In genomic region chr13:74462699-74463385, GRCm38 (mm10) we compare ENCODE assay signal across 7 mouse cellular contexts. TPM values are rescaled to one million over a fixed set of nuclear protein-coding genes. Genes with fewer than 3 reads are reported as not detected.
DNase-seq lines count a peak whose midpoint lies in the region; ATAC-seq lines count a peak whose summit lies in the region.

No protein-coding gene starts in this region.

- peak overlapping the region; percentile 75; the same call in 1 of the 2 replicates for H3K27ac ChIP-seq in embryonic facial prominence, embryonic 11.5 days (replicated peaks; ENCODE audit: low read depth, low read length)
- H3K27ac ChIP-seq in limb, embryonic 10.5 days = peak overlapping the region; percentile 86
- H3K27ac ChIP-seq in midbrain, embryonic 13.5 days = peak overlapping the region; percentile 90

- no peaks in the 10 kb centered on the region for H3K4me1 ChIP-seq in embryonic facial prominence, embryonic 11.5 days (ENCODE audit: control insufficient read depth, insufficient read depth, low read length)
- peaks cover 4% of the 10 kb centered on the region; the same call in 1 of the 2 replicates for H3K4me1 ChIP-seq in limb, embryonic 10.5 days
- H3K4me1 ChIP-seq in midbrain, embryonic 13.5 days (replicated peaks) = peaks cover 7% of the 10 kb centered on the region; the same call in 1 of the 2 replicates

- peak; percentile 99 for ATAC-seq in embryonic facial prominence, embryonic 11.5 days (replicated peaks; ENCODE audit: insufficient number of reproducible peaks, low FRiP score, low TSS enrichment, low read depth)
- ATAC-seq in granulocyte monocyte progenitor cell, adult 5-6 weeks (replicated peaks; ENCODE audit: poor library complexity, severe bottlenecking) = peak; percentile 99
- ATAC-seq in midbrain, embryonic 13.5 days = peak; percentile 99

- DNase-seq in adrenal gland, postnatal 14 days = peak; percentile 88
- peak; percentile 89 for DNase-seq in embryonic facial prominence, embryonic 11.5 days (ENCODE audit: low spot score)
- peak; percentile 81 for DNase-seq in kidney, adult 11 months
- peak; percentile 75 for DNase-seq in limb, embryonic 10.5 days (ENCODE audit: low spot score)
- DNase-seq in spleen, adult 12 weeks (ENCODE audit: low spot score) = peak; percentile 57

- peak overlapping the region; percentile 70 for H3K4me2 ChIP-seq in embryonic facial prominence, embryonic 11.5 days (ENCODE audit: low read depth, low read length)
- peak overlapping the region; percentile 76 for H3K4me2 ChIP-seq in midbrain, embryonic 13.5 days (replicated peaks)

- no peaks in the 10 kb centered on the region for H3K9me3 ChIP-seq in embryonic facial prominence, embryonic 11.5 days (replicated peaks; ENCODE audit: control insufficient read depth, low read length)
- no peaks in the 10 kb centered on the region for H3K9me3 ChIP-seq in limb, embryonic 10.5 days (replicated peaks)
- no peaks in the 10 kb centered on the region for H3K9me3 ChIP-seq in midbrain, embryonic 13.5 days

- H3K36me3 ChIP-seq in embryonic facial prominence, embryonic 11.5 days (replicated peaks; ENCODE audit: control insufficient read depth, insufficient read depth, low read depth, low read length) = no peaks in the 10 kb centered on the region
- peaks cover 4% of the 10 kb centered on the region; the same call in 1 of the 2 replicates for H3K36me3 ChIP-seq in limb, embryonic 10.5 days
- H3K36me3 ChIP-seq in midbrain, embryonic 13.5 days = no peaks in the 10 kb centered on the region

- no peaks in the 10 kb centered on the region for H3K27me3 ChIP-seq in embryonic facial prominence, embryonic 11.5 days (ENCODE audit: control insufficient read depth, insufficient read depth, low read length)
- H3K27me3 ChIP-seq in limb, embryonic 10.5 days (ENCODE audit: low read depth, poor library complexity, severe bottlenecking) = no peaks in the 10 kb centered on the region
- no peaks in the 10 kb centered on the region for H3K27me3 ChIP-seq in midbrain, embryonic 13.5 days

- H3K4me3 ChIP-seq in embryonic facial prominence, embryonic 11.5 days (ENCODE audit: low read depth, low read length) = peak overlapping the region; percentile 52
- H3K4me3 ChIP-seq in limb, embryonic 10.5 days = peak overlapping the region; percentile 67
- H3K4me3 ChIP-seq in midbrain, embryonic 13.5 days (replicated peaks) = peak overlapping the region; percentile 63

- under 1% methylated on average over 23 of the region's 23 CpGs for WGBS in embryonic facial prominence, embryonic 11.5 days
- WGBS in limb, embryonic 10.5 days = under 1% methylated on average over 23 of the region's 23 CpGs
- WGBS in midbrain, embryonic 13.5 days = under 1% methylated on average over 23 of the region's 23 CpGs

- H3K9ac ChIP-seq in embryonic facial prominence, embryonic 11.5 days (replicated peaks; ENCODE audit: low read length) = peak overlapping the region; percentile 76
- H3K9ac ChIP-seq in midbrain, embryonic 13.5 days (replicated peaks) = peak overlapping the region; percentile 77

RNA-seq across cellular contexts. Expression of gene Zfp825, which starts 30.9 kb away (rescaled TPM):
- 8.6 and 11.6 TPM in 2 replicates for total RNA-seq in adrenal gland, postnatal 14 days (2021)
- polyA plus RNA-seq in embryonic facial prominence, embryonic 11.5 days (2014; fragmentation: Nextera tagmentation; extraction: Ambion mirVana) = 23.3 and 25.6 TPM in 2 replicates
- 10.4 and 13.9 TPM in 2 replicates for total RNA-seq in granulocyte monocyte progenitor cell, adult 5-6 weeks (2014; fragmentation: Nextera tagmentation)
- total RNA-seq in granulocyte monocyte progenitor cell, adult 5-6 weeks (2017) = 13.1 and 13.7 TPM in 2 replicates
- polyA plus RNA-seq in limb, embryonic 10.5 days (2016; fragmentation: Nextera tagmentation; extraction: Ambion mirVana) = 21.2 and 27.1 TPM in 2 replicates
- polyA plus RNA-seq in midbrain, embryonic 13.5 days (2015; fragmentation: Nextera tagmentation; extraction: Ambion mirVana) = 21.4 and 22.2 TPM in 2 replicates

Comparison
In these comparisons a context has a peak if more than half of its experiments do, and no peak if none do; other contexts are left out.
1. Peak in every context shown above with its lines: DNase-seq, ATAC-seq, H3K4me3 ChIP-seq and H3K27ac ChIP-seq.